Mouse (Mus musculus) small intestine, adult 2 months (tissue): ENCODE measurements around the gene Ccdc33. TPM values are rescaled to one million over a fixed set of nuclear protein-coding genes. Genes with fewer than 3 reads are reported as not detected.

Experiments
- H3K27ac ChIP-seq: fragments of 200-500 bp; 2 replicates; pipeline ENCODE4 v1.5.1; 2012; ENCODE audit warnings: low read depth, low read length, control low read depth, inconsistent platforms; ENCODE audit not compliant: insufficient read depth
- H3K27me3 ChIP-seq: fragments of 200-500 bp; 2 replicates; pipeline ENCODE4 v1.6.1; 2012; ENCODE audit warnings: mild to moderate bottlenecking, moderate library complexity, low read length, inconsistent platforms; ENCODE audit not compliant: control insufficient read depth, insufficient read depth
- H3K36me3 ChIP-seq: fragments of 200-500 bp; 2 replicates; pipeline ENCODE4 v1.6.1; 2012; ENCODE audit warnings: mild to moderate bottlenecking, low read length, control low read depth, inconsistent platforms; ENCODE audit not compliant: control insufficient read depth, insufficient read depth
- H3K4me1 ChIP-seq: fragments of 200-500 bp; 2 replicates; pipeline ENCODE4 v1.6.1; 2012; ENCODE audit warnings: low read length, inconsistent platforms, mixed read lengths; ENCODE audit not compliant: control insufficient read depth, insufficient read depth, insufficient read length
- H3K4me3 ChIP-seq: fragments of 200-500 bp; 2 replicates; pipeline ENCODE4 v1.5.1; 2012; ENCODE audit warnings: low read depth, mild to moderate bottlenecking, control low read depth, inconsistent platforms, low read length, moderate library complexity
- CTCF ChIP-seq: fragments of 200-500 bp; IDR thresholded peaks from 2 replicates; pipeline ENCODE4 v1.5.1; 2012; ENCODE audit warnings: low read depth, mild to moderate bottlenecking, control low read depth, inconsistent platforms, low read length, moderate library complexity, mixed read lengths; ENCODE audit not compliant: insufficient replicate concordance, insufficient read length; ENCODE audit errors: extremely low read depth
- POLR2A ChIP-seq: fragments of 200-500 bp; IDR thresholded peaks from 2 replicates; pipeline ENCODE4 v1.6.1; 2012; ENCODE audit warnings: low read depth, mild to moderate bottlenecking, control low read depth, inconsistent platforms, low read length, moderate library complexity
- WGBS: fragments of 180-500 bp; shearing (Covaris S2); methylation state at CpG from one replicate; pipeline ENCODE4 v1.1.7; 2018; 5-methylcytosine and 5-hydroxymethylcytosine counted together
- polyA plus RNA-seq: library from polyadenylated mRNA; depleted of rRNA; stranded (reverse); fragments of >200 nt; gene quantifications from 2 replicates; pipeline ENCODE4 v1.2.3, GENCODE M21; 2012

Ccdc33 gene
- polyA plus RNA-seq, 1 experiment, result not detected

GRCm38 (mm10) chr9:58102013-58102412 lies 16.6 kb downstream of the Ccdc33 start:
- no peaks in the 10 kb centered on the region for H3K36me3 ChIP-seq
- TF ChIP-seq CTCF (no peak), POLR2A (no peak)
- no peak overlapping the region for H3K27ac ChIP-seq
- 72% methylated on average over 4 of the region's 4 CpGs for WGBS
- no peaks in the 10 kb centered on the region for H3K27me3 ChIP-seq
- H3K4me3 ChIP-seq, result no peak overlapping the region
- H3K4me1 ChIP-seq, result no peaks in the 10 kb centered on the region

GRCm38 (mm10) chr9:58099836-58100565 lies 18.6 kb downstream of the Ccdc33 start:
- Histone ChIP-seq H3K27ac (no peak overlapping the region), H3K27me3 (no peaks in the 10 kb centered on the region), H3K4me3 (no peak overlapping the region), H3K4me1 (no peaks in the 10 kb centered on the region), H3K36me3 (no peaks in the 10 kb centered on the region)
- TF ChIP-seq CTCF (no peak), POLR2A (no peak)
- 71% methylated on average over 5 of the region's 5 CpGs for WGBS

DNA sequence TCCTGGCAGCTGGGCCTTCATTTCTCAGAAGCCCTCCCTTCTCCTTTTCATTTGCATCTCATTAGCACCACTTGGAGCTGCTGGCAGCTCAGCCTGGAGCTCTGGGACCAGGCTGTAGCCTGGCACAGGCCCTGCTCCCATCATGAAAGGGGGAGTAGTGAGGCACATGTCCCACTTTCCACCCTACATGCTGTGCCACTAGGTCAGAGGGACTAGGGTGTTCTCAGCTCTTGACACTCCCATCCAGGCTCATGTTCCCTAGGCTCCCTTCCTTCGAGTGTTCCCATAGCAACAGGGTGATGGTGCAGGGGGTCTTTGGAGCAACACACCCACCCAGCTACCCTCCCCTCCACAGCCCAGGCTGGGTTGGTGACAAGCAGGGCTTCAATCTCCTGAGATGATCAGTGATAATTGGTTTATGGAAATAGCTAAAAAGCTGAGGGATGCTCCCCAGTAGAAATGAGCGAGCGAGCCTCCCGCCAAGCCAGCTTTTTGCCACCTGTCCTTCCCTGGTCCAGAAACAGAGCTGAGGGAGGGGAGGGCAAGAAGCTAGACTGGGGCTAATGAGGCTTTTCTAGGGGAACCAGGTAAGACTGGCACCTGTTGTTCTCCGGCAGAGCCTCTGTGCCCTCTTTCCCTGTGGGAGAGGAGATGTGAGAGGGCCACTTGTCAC lies 21.9 kb downstream of the Ccdc33 start:
- H3K27me3 ChIP-seq, result no peaks in the 10 kb centered on the region
- H3K27ac ChIP-seq, result no peak overlapping the region
- TF ChIP-seq POLR2A (no peak), CTCF (no peak)
- WGBS, result 81% methylated on average over 5 of the region's 5 CpGs
- no peak overlapping the region for H3K4me3 ChIP-seq
- H3K4me1 ChIP-seq, result no peaks in the 10 kb centered on the region
- no peaks in the 10 kb centered on the region for H3K36me3 ChIP-seq

- no peak overlapping the region for H3K4me3 ChIP-seq
- no peaks in the 10 kb centered on the region for H3K36me3 ChIP-seq
- no peak overlapping the region for H3K27ac ChIP-seq
- no peaks in the 10 kb centered on the region for H3K27me3 ChIP-seq
- no peaks in the 10 kb centered on the region for H3K4me1 ChIP-seq
- no peak for TF ChIP-seq POLR2A
- no peak for TF ChIP-seq CTCF
- 78% methylated on average over 6 of the region's 6 CpGs for WGBS
These were observed 22.6 kb downstream of the Ccdc33 start for GRCm38 (mm10) chr9:58095977-58096376.

GRCm38 (mm10) chr9:58093776-58094175 lies 24.8 kb downstream of the Ccdc33 start:
- Histone ChIP-seq H3K4me3 (no peak overlapping the region), H3K27ac (no peak overlapping the region), H3K36me3 (no peaks in the 10 kb centered on the region), H3K4me1 (no peaks in the 10 kb centered on the region), H3K27me3 (no peaks in the 10 kb centered on the region)
- TF ChIP-seq POLR2A (no peak), CTCF (no peak)
- WGBS, result 63% methylated on average over 3 of the region's 3 CpGs

DNA sequence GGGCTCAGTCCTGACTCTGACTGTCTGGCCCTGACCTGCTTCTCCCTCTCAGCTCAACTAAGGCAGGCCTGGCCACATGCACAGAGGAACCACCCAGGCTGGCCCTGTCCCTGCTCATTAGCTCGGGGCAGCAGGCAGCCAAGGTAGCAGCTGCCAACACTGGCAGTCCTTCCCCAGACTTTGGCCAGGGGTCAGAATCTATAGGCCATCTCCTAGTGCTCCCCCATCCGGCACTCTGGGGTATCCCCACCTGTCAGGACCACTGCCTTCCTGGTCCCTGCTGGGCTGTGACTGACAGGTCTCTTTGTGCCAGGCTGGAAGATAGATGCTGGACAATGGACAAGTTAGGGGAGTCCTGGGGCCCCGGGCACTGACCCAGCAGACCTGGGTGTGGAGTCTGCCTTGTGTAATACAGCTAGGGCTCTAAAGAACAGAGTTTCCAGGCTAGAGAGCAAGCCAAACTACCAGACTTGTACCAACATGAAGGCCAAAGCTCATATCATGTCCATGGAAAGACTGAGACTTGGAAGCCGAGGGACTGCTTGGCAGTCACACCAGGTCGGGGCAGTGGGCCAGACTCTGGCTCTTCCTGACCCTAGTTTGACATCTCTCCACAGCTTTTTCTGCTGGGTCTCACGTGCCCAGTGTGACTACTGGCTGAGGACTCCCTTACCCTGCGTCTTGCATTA lies 25.9 kb downstream of the Ccdc33 start:
- H3K36me3 ChIP-seq, result no peaks in the 10 kb centered on the region
- WGBS, result 53% methylated on average over 7 of the region's 7 CpGs
- no peak overlapping the region for H3K4me3 ChIP-seq
- H3K4me1 ChIP-seq, result no peaks in the 10 kb centered on the region
- TF ChIP-seq POLR2A, result no peak
- TF ChIP-seq CTCF, result no peak
- H3K27ac ChIP-seq, result no peak overlapping the region
- H3K27me3 ChIP-seq, result no peaks in the 10 kb centered on the region

- 49% methylated on average over 4 of the region's 4 CpGs for whole genome bisulfite sequencing
- Histone ChIP-seq H3K27me3 (no peaks in the 10 kb centered on the region), H3K4me1 (no peaks in the 10 kb centered on the region), H3K36me3 (no peaks in the 10 kb centered on the region), H3K4me3 (no peak overlapping the region), H3K27ac (no peak overlapping the region)
- TF ChIP-seq POLR2A (no peak), CTCF (no peak)
These were observed 26.8 kb downstream of the Ccdc33 start for GRCm38 (mm10) chr9:58091623-58092425.
